Mouse (Mus musculus) ES-E14 (cell line): ENCODE data around the gene Kxd1. TPM values are rescaled to one million over a fixed set of nuclear protein-coding genes. Genes with fewer than 3 reads are reported as not detected.

Experiments
- DNase-seq: peaks from one replicate; pipeline ENCODE4 v3.0.0-alpha.2; 2013; ENCODE audit warnings: low read depth, low spot score
- H3K27ac ChIP-seq: 2 replicates; pipeline ENCODE4 v1.5.1; 2012; ENCODE audit warnings: low read depth, mild to moderate bottlenecking, low read length, moderate library complexity, mixed read lengths; ENCODE audit not compliant: poor library complexity, insufficient read depth, severe bottlenecking
- H3K36me3 ChIP-seq: 2 replicates; pipeline ENCODE4 v1.6.1; 2012; ENCODE audit warnings: mild to moderate bottlenecking, low read length, moderate library complexity, mixed read lengths; ENCODE audit not compliant: control insufficient read depth, poor library complexity, insufficient read depth, severe bottlenecking
- H3K4me1 ChIP-seq, 2 experiments: fragments of 150-350 bp in 1 of 2; sonication (generic) in 1 of 2; 2 replicates each; pipeline ENCODE4 v1.6.1; 2012; ENCODE audit warnings: low read length in 2 of 2, mild to moderate bottlenecking in 1 of 2, mixed read lengths in 1 of 2; ENCODE audit not compliant: control insufficient read depth in 2 of 2, insufficient read depth in 2 of 2, poor library complexity in 1 of 2
- H3K4me3 ChIP-seq, 2 experiments: fragments of 150-350 bp in 1 of 2; sonication (generic) in 1 of 2; 2 replicates each; pipeline ENCODE4 v1.5.1; 2012; ENCODE audit warnings: low read length in 2 of 2, low read depth in 1 of 2, mild to moderate bottlenecking in 1 of 2, mixed read lengths in 1 of 2; ENCODE audit not compliant: insufficient read depth in 1 of 2, poor library complexity in 1 of 2, severe bottlenecking in 1 of 2
- H3K9ac ChIP-seq: 2 replicates; pipeline ENCODE4 v1.6.1; 2012; ENCODE audit warnings: low read depth, mild to moderate bottlenecking, low read length, mixed read lengths; ENCODE audit not compliant: poor library complexity, insufficient read depth, severe bottlenecking
- H3K9me3 ChIP-seq: fragments of 150-350 bp; sonication (generic); 2 replicates; pipeline ENCODE4 v1.6.1; 2012; ENCODE audit warnings: low read depth, mild to moderate bottlenecking, low read length; ENCODE audit not compliant: control insufficient read depth, insufficient read depth
- CHD2 ChIP-seq: IDR thresholded peaks from 2 replicates; pipeline ENCODE4 v1.6.1; 2014; ENCODE audit warnings: mild to moderate bottlenecking, low read depth, low read length, inconsistent platforms
- HCFC1 ChIP-seq: IDR thresholded peaks from 2 replicates; pipeline ENCODE4 v1.6.1; 2012; ENCODE audit warnings: low read length, inconsistent platforms, borderline replicate concordance; ENCODE audit not compliant: insufficient read depth
- MAFK ChIP-seq: IDR thresholded peaks from 2 replicates; pipeline ENCODE4 v1.6.1; 2014; ENCODE audit warnings: mild to moderate bottlenecking, low read depth, low read length, inconsistent platforms; ENCODE audit not compliant: insufficient read depth
- ZC3H11A ChIP-seq: IDR thresholded peaks from 2 replicates; pipeline ENCODE4 v1.6.1; 2012; ENCODE audit warnings: low read depth, mild to moderate bottlenecking, inconsistent platforms, low read length, borderline replicate concordance
- ZNF384 ChIP-seq: IDR thresholded peaks from 2 replicates; pipeline ENCODE4 v1.6.1; 2012; ENCODE audit warnings: low read depth, low read length, inconsistent platforms
- in situ Hi-C, 2 experiments: fragments of 600-800 bp; cut with MboI; formaldehyde crosslinking; loops; one replicate each; pipeline ENCODE4 v1.15.1; 2025; ENCODE audit warnings: low sequenced_read_pairs in 2 of 2, inconsistent platforms in 1 of 2; ENCODE audit not compliant: unreplicated experiment in 2 of 2
- total RNA-seq: library from RNA; depleted of rRNA; stranded (reverse); fragments of 300-350 nt; gene quantifications from 2 replicates; pipeline ENCODE4 v1.2.3, GENCODE M21; 2012

The Kxd1 gene
- total RNA-seq, 1 experiment, result 35.3 TPM

GRCm38 (mm10) chr8:70467229-70467725 is 60.5 kb downstream of the Kxd1 start:
- DNase-seq, result no peak
- H3K9me3 ChIP-seq, result no peaks in the 10 kb centered on the region
- H3K4me1 ChIP-seq, result peaks cover 3 to 12% of the 10 kb centered on the region in 2 experiments; a peak in 2 of 4 replicates
- in situ Hi-C loops, result no loop called here
- H3K4me3 ChIP-seq, result no peak overlapping the region
- H3K27ac ChIP-seq, result no peak overlapping the region
- H3K9ac ChIP-seq, result peak overlapping the region; percentile 17; the same call in 1 of the 2 replicates
- H3K36me3 ChIP-seq, result no peaks in the 10 kb centered on the region; the same call in 1 of the 2 replicates
- TF ChIP-seq ZC3H11A (no peak), CHD2 (no peak), HCFC1 (no peak), ZNF384 (no peak), MAFK (no peak)

DNA sequence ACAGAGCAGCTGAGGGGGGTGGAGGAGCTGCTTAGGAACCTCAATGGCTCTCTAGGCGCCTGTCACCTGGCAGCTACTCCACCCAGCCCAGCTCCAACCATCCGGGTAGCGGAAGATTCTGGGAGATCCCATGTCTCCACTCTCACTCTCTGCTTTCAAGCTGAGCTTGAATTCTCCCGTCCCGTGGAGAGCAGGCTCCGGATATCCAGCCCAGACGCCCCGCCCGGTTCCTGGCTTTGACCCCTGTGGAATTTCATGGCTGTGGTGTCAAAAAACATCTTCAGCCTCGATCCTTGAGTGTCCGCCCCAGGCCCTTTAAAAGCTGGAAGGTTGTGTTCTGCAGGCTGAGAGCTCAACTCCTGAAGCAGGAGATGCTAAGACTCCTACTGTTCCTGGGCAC is 61.0 kb downstream of the Kxd1 start:
- Histone ChIP-seq H3K9ac (peak overlapping the region; percentile 17; the same call in 1 of the 2 replicates), H3K27ac (no peak overlapping the region), H3K9me3 (no peaks in the 10 kb centered on the region), H3K36me3 (no peaks in the 10 kb centered on the region; the same call in 1 of the 2 replicates), H3K4me1 (peaks cover 3 to 12% of the 10 kb centered on the region in 2 experiments; a peak in 2 of 4 replicates), H3K4me3 (no peak overlapping the region)
- TF ChIP-seq MAFK, result no peak
- TF ChIP-seq ZNF384, result no peak
- DNase-seq, result no peak
- in situ Hi-C loops, result no loop called here

- no peak overlapping the region for H3K4me3 ChIP-seq
Measured at GRCm38 (mm10) chr8:70466305-70466704, 61.5 kb downstream of the Kxd1 start.

GRCm38 (mm10) chr8:70465701-70466100 is 62.1 kb downstream of the Kxd1 start:
- H3K4me1 ChIP-seq, result peaks cover 3 to 12% of the 10 kb centered on the region in 2 experiments; a peak in 2 of 4 replicates
- H3K27ac ChIP-seq, result no peak overlapping the region
- no peak overlapping the region for H3K4me3 ChIP-seq
- no peak for DNase-seq
- H3K36me3 ChIP-seq, result no peaks in the 10 kb centered on the region; the same call in 1 of the 2 replicates
- no peak overlapping the region for H3K9ac ChIP-seq
- in situ Hi-C loops, result no loop called here
- TF ChIP-seq MAFK (no peak), HCFC1 (no peak), ZNF384 (no peak), ZC3H11A (no peak), CHD2 (no peak)
- no peaks in the 10 kb centered on the region for H3K9me3 ChIP-seq

More at GRCm38 (mm10) chr8:70466305-70466704, 61.5 kb downstream of the Kxd1 start:
- no peak for TF ChIP-seq ZC3H11A
- TF ChIP-seq MAFK, result no peak
- no peak for TF ChIP-seq HCFC1
- TF ChIP-seq ZNF384, result no peak
- no peak for TF ChIP-seq CHD2
- no peaks in the 10 kb centered on the region; the same call in 1 of the 2 replicates for H3K36me3 ChIP-seq
- no peaks in the 10 kb centered on the region for H3K9me3 ChIP-seq
- in situ Hi-C loops, result no loop called here
- H3K9ac ChIP-seq, result no peak overlapping the region
- peaks cover 3 to 12% of the 10 kb centered on the region in 2 experiments; a peak in 2 of 4 replicates for H3K4me1 ChIP-seq
- DNase-seq, result no peak
- no peak overlapping the region for H3K27ac ChIP-seq

DNA sequence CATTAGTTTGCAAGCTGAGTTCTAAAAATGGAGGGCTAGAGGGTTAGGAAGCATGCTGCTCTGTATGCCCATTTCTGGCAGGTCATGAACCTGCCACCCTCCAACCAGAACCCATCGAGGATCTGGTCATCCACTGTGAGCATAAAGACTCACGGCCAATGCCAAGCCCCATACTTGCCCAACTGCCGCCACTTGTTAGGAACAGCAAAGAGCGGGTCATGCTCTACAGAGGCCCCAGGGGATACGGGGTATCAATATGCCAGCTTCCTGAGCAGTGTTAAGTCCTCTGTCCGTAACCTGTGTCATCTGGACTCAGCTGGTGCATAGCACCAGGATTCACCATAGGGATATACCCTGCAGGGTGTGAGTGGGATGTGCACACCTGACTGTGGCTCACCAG is 63.6 kb downstream of the Kxd1 start:
- no peak overlapping the region for H3K27ac ChIP-seq
- H3K9me3 ChIP-seq, result no peaks in the 10 kb centered on the region
- H3K4me3 ChIP-seq, result no peak overlapping the region
- DNase-seq, result no peak
- in situ Hi-C loops, result no loop called here
- peaks cover 3 to 6% of the 10 kb centered on the region in 2 experiments; a peak in 2 of 4 replicates for H3K4me1 ChIP-seq
- no peaks in the 10 kb centered on the region; the same call in 1 of the 2 replicates for H3K36me3 ChIP-seq
- TF ChIP-seq HCFC1 (no peak), CHD2 (no peak), ZC3H11A (no peak), MAFK (no peak), ZNF384 (no peak)
- no peak overlapping the region for H3K9ac ChIP-seq
